Mouse (Mus musculus): ENCODE measurements around the gene Btf3.

The Btf3 gene

DNA sequence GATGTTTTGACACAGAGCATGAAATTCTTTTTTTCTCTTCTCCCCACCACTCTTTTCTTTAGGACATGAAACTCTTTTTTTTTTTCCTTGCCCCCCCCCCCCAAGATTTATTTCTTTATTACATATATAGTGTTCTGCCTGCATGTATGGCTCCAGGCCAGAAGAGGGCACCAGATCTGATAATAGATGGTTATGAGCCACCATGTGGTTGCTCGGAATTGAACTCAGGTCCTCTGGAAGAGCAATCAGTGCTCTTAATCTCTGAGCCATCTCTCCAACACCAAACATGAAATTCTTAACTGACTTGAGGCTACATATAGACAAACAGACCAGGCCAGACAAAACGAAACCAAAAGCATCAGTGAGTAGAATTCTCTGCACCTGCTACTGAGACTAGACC is 39.3 kb downstream of the Btf3 start:
- no peak for DNase-seq (ENCODE audit: low spot score in 2 of 2)

- DNase-seq (ENCODE audit: low spot score in 2 of 2) = no peak
These were observed 40.6 kb downstream of the Btf3 start for GRCm38 (mm10) chr13:98276253-98276652.

- DNase-seq (ENCODE audit: low spot score in 2 of 2) = no peak
These were observed 41.2 kb downstream of the Btf3 start for GRCm38 (mm10) chr13:98275646-98276045.

- DNase-seq (ENCODE audit: low spot score in 2 of 2) = no peak
These were observed 42.8 kb downstream of the Btf3 start for GRCm38 (mm10) chr13:98274023-98274422.

- no peak for DNase-seq (ENCODE audit: low spot score in 2 of 2)
These were observed 52.7 kb downstream of the Btf3 start for GRCm38 (mm10) chr13:98264111-98264510.

- DNase-seq (ENCODE audit: low spot score in 2 of 2) = no peak
These were observed 53.3 kb downstream of the Btf3 start for GRCm38 (mm10) chr13:98263458-98263987.

GRCm38 (mm10) chr13:98262636-98263457 is 54.0 kb downstream of the Btf3 start, which contains the start of the genes Utp15 and Ankra2:
Gene Utp15 (minus strand): TSS chr13:98263041.
Gene Ankra2 (plus strand): TSS chr13:98263074.
- peak; percentile 91 to 97 for DNase-seq (ENCODE audit: low spot score in 2 of 2)
